Mouse (Mus musculus) small intestine, adult 2 months (tissue): ENCODE measurements around the gene Vav3.

Experiments
- CTCF ChIP-seq: fragments of 200-500 bp; IDR thresholded peaks from 2 replicates; pipeline ENCODE4 v1.5.1; 2012; ENCODE audit warnings: low read depth, mild to moderate bottlenecking, control low read depth, inconsistent platforms, low read length, moderate library complexity, mixed read lengths; ENCODE audit not compliant: insufficient replicate concordance, insufficient read length; ENCODE audit errors: extremely low read depth
- POLR2A ChIP-seq: fragments of 200-500 bp; IDR thresholded peaks from 2 replicates; pipeline ENCODE4 v1.6.1; 2012; ENCODE audit warnings: low read depth, mild to moderate bottlenecking, control low read depth, inconsistent platforms, low read length, moderate library complexity

DNA sequence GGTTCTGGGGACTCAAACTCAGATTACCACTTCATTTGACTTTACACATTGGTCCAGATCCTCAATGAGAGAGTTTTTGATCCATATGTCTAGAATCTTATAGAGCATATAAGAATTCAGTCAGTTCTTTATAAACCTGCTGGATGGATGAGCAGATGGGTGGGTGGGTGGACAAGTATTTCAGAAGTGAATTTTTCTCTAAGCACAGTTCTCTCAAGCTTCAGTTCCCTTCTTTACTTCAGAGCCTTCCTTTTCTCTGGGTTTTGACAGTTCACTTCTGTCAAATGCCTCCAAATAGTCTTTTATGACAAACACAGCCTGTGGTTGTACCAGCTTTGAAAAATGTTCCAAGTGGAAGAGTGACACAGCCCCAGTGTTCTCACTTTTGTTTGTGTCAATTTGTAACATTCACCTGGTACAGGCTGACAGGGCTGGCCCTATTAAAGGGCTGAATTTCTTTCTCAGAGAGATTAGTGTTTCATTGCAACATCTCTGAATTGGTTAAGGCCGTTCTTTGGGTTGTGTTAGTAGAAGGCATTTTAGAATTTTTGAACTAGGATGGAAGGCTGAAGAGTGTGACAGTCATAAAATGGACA, 159.5 kb downstream of the Vav3 start:
- TF ChIP-seq POLR2A (no peak), CTCF (no peak)
